Mouse (Mus musculus) retina, embryonic 14.5 days (tissue): ENCODE results near the gene Tmem107.

Experiments
- DNase-seq: peaks from one replicate; pipeline ENCODE4 v3.0.0-alpha.2; 2015; ENCODE audit warnings: low spot score

Tmem107 gene

GRCm38 (mm10) chr11:69059975-69060411 lies 10.6 kb upstream of the Tmem107 start:
- DNase-seq, result peak; percentile 59

- peak; percentile 47 for DNase-seq
Measured at GRCm38 (mm10) chr11:69060448-69061254, 10.0 kb upstream of the Tmem107 start.

- DNase-seq, result no peak
Measured at GRCm38 (mm10) chr11:69061255-69061912, 9.2 kb upstream of the Tmem107 start.

- peak; percentile 89 for DNase-seq
Measured at GRCm38 (mm10) chr11:69062194-69062760, 8.3 kb upstream of the Tmem107 start.

- peak; percentile 98 for DNase-seq
Measured at GRCm38 (mm10) chr11:69062761-69063224, 7.8 kb upstream of the Tmem107 start.

- peak; percentile 92 for DNase-seq
Measured at GRCm38 (mm10) chr11:69063413-69064201, 7.0 kb upstream of the Tmem107 start.

- no peak for DNase-seq
Measured at GRCm38 (mm10) chr11:69064259-69065133, 6.1 kb upstream of the Tmem107 start.

GRCm38 (mm10) chr11:69065394-69065925 lies 5.1 kb upstream of the Tmem107 start:
- DNase-seq, result no peak

- DNase-seq, result no peak
Measured at GRCm38 (mm10) chr11:69066163-69066861, 4.3 kb upstream of the Tmem107 start.

GRCm38 (mm10) chr11:69066956-69067355 lies 3.6 kb upstream of the Tmem107 start:
- peak; percentile 98 for DNase-seq

GRCm38 (mm10) chr11:69067601-69068000 lies 3.0 kb upstream of the Tmem107 start:
- DNase-seq, result no peak

- no peak for DNase-seq
Measured at GRCm38 (mm10) chr11:69070093-69070492, 513 bp upstream of the Tmem107 start.

GRCm38 (mm10) chr11:69071262-69071661 lies 656 bp downstream of the Tmem107 start:
- no peak for DNase-seq

GRCm38 (mm10) chr11:69072234-69072633 lies 1.6 kb downstream of the Tmem107 start:
- DNase-seq, result no peak

- no peak for DNase-seq
Measured at GRCm38 (mm10) chr11:69072666-69073064, 2.1 kb downstream of the Tmem107 start.

- peak; percentile 96 for DNase-seq
Measured at GRCm38 (mm10) chr11:69073065-69073888, 2.7 kb downstream of the Tmem107 start.

GRCm38 (mm10) chr11:69073951-69074775 lies 3.6 kb downstream of the Tmem107 start:
- DNase-seq, result no peak

GRCm38 (mm10) chr11:69074776-69075069 lies 4.1 kb downstream of the Tmem107 start:
- no peak for DNase-seq
